ENCODE assay signal across 24 mouse cellular contexts in the genomic region with DNA sequence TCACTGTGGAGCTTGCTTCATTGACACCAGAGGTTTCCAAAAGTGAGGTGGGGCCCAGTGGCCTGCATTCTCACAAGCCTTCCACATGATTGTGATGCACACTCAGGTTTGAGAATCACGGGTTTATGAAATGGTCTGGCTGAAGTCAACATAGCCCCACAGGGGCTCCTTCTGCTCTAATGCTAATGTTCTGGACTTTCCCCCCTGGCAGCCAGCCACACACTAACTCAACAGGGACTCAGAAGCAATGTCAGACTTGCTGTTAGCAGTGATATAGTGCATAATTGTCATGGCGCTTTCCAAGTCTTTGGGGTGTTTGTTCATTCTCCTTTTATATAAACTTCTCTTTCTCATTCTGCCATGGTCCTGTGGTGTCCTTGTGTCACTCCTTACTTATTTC.
DNase-seq lines count a peak whose midpoint lies in the region; ATAC-seq and TF ChIP-seq lines count a peak whose summit lies in the region.
"Had no signal": no experiment of that assay in that cellular context is flagged by ENCODE, and none has a peak within 500 bp of the region (broad histone marks: within the 10 kb centered on the region; RNA-seq: fewer than 3 reads in every experiment).

No protein-coding gene starts in this region.

- H3K9ac ChIP-seq in kidney, embryonic 15.5 days = no peak overlapping the region
- H3K9ac ChIP-seq in kidney, postnatal 0 days (ENCODE audit: low read depth, low read length) = no peak overlapping the region
- H3K9ac ChIP-seq: embryonic facial prominence, embryonic 15.5 days; forebrain, embryonic 12.5 days; forebrain, postnatal 0 days; heart, embryonic 13.5 days; hindbrain, embryonic 14.5 days; limb, embryonic 13.5 days; lung, embryonic 15.5 days; midbrain, embryonic 15.5 days had no signal

- H3K36me3 ChIP-seq in kidney, adult 2 months (ENCODE audit: control insufficient read depth, insufficient read depth, low read length) = no peaks in the 10 kb centered on the region
- peaks cover 15% of the 10 kb centered on the region for H3K36me3 ChIP-seq in kidney, embryonic 15.5 days
- no peaks in the 10 kb centered on the region for H3K36me3 ChIP-seq in kidney, postnatal 0 days (ENCODE audit: insufficient read depth, low read length)
- H3K36me3 ChIP-seq: embryonic facial prominence, embryonic 15.5 days; forebrain, embryonic 12.5 days; midbrain, embryonic 15.5 days had no signal

- H3K4me2 ChIP-seq in kidney, embryonic 15.5 days = no peak overlapping the region
- H3K4me2 ChIP-seq in kidney, postnatal 0 days (ENCODE audit: low read length) = no peak overlapping the region
- H3K4me2 ChIP-seq: embryonic facial prominence, embryonic 15.5 days; forebrain, embryonic 12.5 days; heart, embryonic 13.5 days; hindbrain, embryonic 14.5 days; limb, embryonic 13.5 days; liver, embryonic 11.5 days; lung, embryonic 15.5 days; midbrain, embryonic 15.5 days had no signal

- no peaks in the 10 kb centered on the region for H3K4me1 ChIP-seq in cerebellum, adult 2 months (ENCODE audit: control insufficient read depth, insufficient read depth, low read length)
- H3K4me1 ChIP-seq in kidney, adult 2 months (ENCODE audit: control insufficient read depth, insufficient read depth, low read length) = peaks cover 2% of the 10 kb centered on the region; the same call in 1 of the 2 replicates
- H3K4me1 ChIP-seq in kidney, embryonic 15.5 days = no peaks in the 10 kb centered on the region
- H3K4me1 ChIP-seq in kidney, postnatal 0 days (replicated peaks; ENCODE audit: insufficient read depth, low read length) = no peaks in the 10 kb centered on the region
- H3K4me1 ChIP-seq: embryonic facial prominence, embryonic 10.5 days; embryonic facial prominence, embryonic 15.5 days; forebrain, embryonic 12.5 days; heart, embryonic 13.5 days; limb, embryonic 13.5 days; lung, embryonic 15.5 days; midbrain, embryonic 10.5 days; midbrain, embryonic 15.5 days had no signal

- no peaks in the 10 kb centered on the region for H3K27me3 ChIP-seq in cerebellum, adult 2 months (ENCODE audit: control insufficient read depth, insufficient read depth, low read length)
- H3K27me3 ChIP-seq in kidney, adult 2 months (replicated peaks; ENCODE audit: control insufficient read depth, insufficient read depth, low read length) = no peaks in the 10 kb centered on the region
- no peaks in the 10 kb centered on the region for H3K27me3 ChIP-seq in kidney, embryonic 15.5 days
- H3K27me3 ChIP-seq in kidney, postnatal 0 days (ENCODE audit: insufficient read depth, low read length) = no peaks in the 10 kb centered on the region
- H3K27me3 ChIP-seq: embryonic facial prominence, embryonic 15.5 days; forebrain, embryonic 12.5 days; heart, embryonic 13.5 days; limb, embryonic 13.5 days; lung, embryonic 15.5 days; midbrain, embryonic 15.5 days had no signal

- H3K4me3 ChIP-seq in cerebellum, adult 2 months (replicated peaks; ENCODE audit: insufficient read depth, low read depth, low read length) = no peak overlapping the region
- H3K4me3 ChIP-seq in kidney, adult 2 months (ENCODE audit: insufficient read depth, low read depth, low read length) = no peak overlapping the region
- H3K4me3 ChIP-seq in kidney, embryonic 15.5 days (replicated peaks) = no peak overlapping the region
- no peak overlapping the region for H3K4me3 ChIP-seq in kidney, postnatal 0 days (replicated peaks; ENCODE audit: low read depth, low read length)
- H3K4me3 ChIP-seq: embryonic facial prominence, embryonic 10.5 days; embryonic facial prominence, embryonic 15.5 days; forebrain, embryonic 12.5 days; heart, embryonic 13.5 days; left cerebral cortex, adult 2 months; limb, embryonic 13.5 days; lung, embryonic 15.5 days; midbrain, embryonic 10.5 days; midbrain, embryonic 15.5 days had no signal

- ATAC-seq in kidney, embryonic 15.5 days (replicated peaks; ENCODE audit: low FRiP score) = no peak
- no peak for ATAC-seq in kidney, postnatal 0 days (replicated peaks; ENCODE audit: low FRiP score, low read depth)
- ATAC-seq: forebrain, postnatal 0 days; midbrain, embryonic 15.5 days had no signal

- H3K27ac ChIP-seq in cerebellum, adult 2 months (ENCODE audit: insufficient read depth, low read length) = no peak overlapping the region
- H3K27ac ChIP-seq in kidney, adult 2 months (ENCODE audit: insufficient read depth, low read depth, low read length) = no peak overlapping the region
- H3K27ac ChIP-seq in kidney, embryonic 15.5 days = no peak overlapping the region
- no peak overlapping the region for H3K27ac ChIP-seq in kidney, postnatal 0 days
- H3K27ac ChIP-seq: embryonic facial prominence, embryonic 10.5 days; embryonic facial prominence, embryonic 15.5 days; forebrain, embryonic 12.5 days; heart, embryonic 13.5 days; hindbrain, embryonic 14.5 days; left cerebral cortex, adult 2 months; limb, embryonic 13.5 days; lung, embryonic 15.5 days; midbrain, embryonic 10.5 days; midbrain, embryonic 15.5 days had no signal

- DNase-seq in cerebellum, postnatal 10 days = peak; percentile 23 to 33
- no peak for DNase-seq in cerebellum, adult 2 months
- DNase-seq in kidney, adult 2 months = peak; percentile 84
- DNase-seq in kidney, postnatal 0 days (ENCODE audit: low spot score) = peak; percentile 2
- DNase-seq in kidney, postnatal 4 days = peak; percentile 40 to 61
- no peak for DNase-seq in MN1 (ENCODE audit: low spot score)
- DNase-seq in right cerebral cortex, adult 2 months (ENCODE audit: low spot score in 2 of 2) = no peak
- DNase-seq: adrenal gland, adult 2 months; cerebellum, adult 9-11 months; forebrain, postnatal 0 days; heart, postnatal 10 days; right cerebral cortex, adult 18-20 months had no signal

- TF ChIP-seq CTCF in cerebellum, adult 2 months (IDR thresholded peaks at IDR 0.05; ENCODE audit: borderline replicate concordance, insufficient read depth, low read depth, low read length) = no peak
- no peak for TF ChIP-seq CTCF in kidney, adult 2 months (conservative IDR thresholded peaks at IDR 0.05; ENCODE audit: insufficient read depth, insufficient read length, low read depth, low read length)
- no peak for TF ChIP-seq CTCF in kidney, postnatal 0 days (IDR thresholded peaks at IDR 0.05; ENCODE audit: low read depth)

- WGBS in cerebellum, adult 2 months = 29% methylated on average over 2 of the region's 2 CpGs
- 53% methylated on average over 2 of the region's 2 CpGs for WGBS in kidney, adult 2 months
- WGBS in kidney, embryonic 15.5 days = 72% methylated on average over 2 of the region's 2 CpGs
- 92% methylated on average over 2 of the region's 2 CpGs for WGBS in kidney, postnatal 0 days

- TF ChIP-seq POLR2A in cerebellum, adult 2 months (IDR thresholded peaks at IDR 0.05; ENCODE audit: borderline replicate concordance, insufficient read depth, low read length) = no peak
- TF ChIP-seq POLR2A in kidney, adult 2 months (IDR thresholded peaks at IDR 0.05; ENCODE audit: low read depth, low read length) = no peak

- H3K9me3 ChIP-seq in kidney, embryonic 15.5 days (replicated peaks) = no peaks in the 10 kb centered on the region
- H3K9me3 ChIP-seq in kidney, postnatal 0 days (replicated peaks; ENCODE audit: low read length) = no peaks in the 10 kb centered on the region
- H3K9me3 ChIP-seq: embryonic facial prominence, embryonic 10.5 days; embryonic facial prominence, embryonic 15.5 days; forebrain, embryonic 12.5 days; heart, embryonic 13.5 days; limb, embryonic 13.5 days; lung, embryonic 15.5 days; midbrain, embryonic 15.5 days had no signal

Comparison
In these comparisons a context has a peak if more than half of its experiments do, and no peak if none do; other contexts are left out.
1. DNase-seq: peak in cerebellum, postnatal 10 days (2 of 2), kidney, adult 2 months (single experiment), kidney, postnatal 0 days (single experiment) and kidney, postnatal 4 days (2 of 2); none in cerebellum, adult 2 months (0 of 2), MN1 (single experiment) and right cerebral cortex, adult 2 months (0 of 2).